Mouse (Mus musculus) MEL (cell line): Measurements from ENCODE around the gene Med27. TPM values are rescaled to one million over a fixed set of nuclear protein-coding genes. Genes with fewer than 3 reads are reported as not detected.

Source experiments
- DNase-seq: peaks from one replicate; pipeline ENCODE4 v3.0.0; 2011; ENCODE audit warnings: low read depth, low spot score
- H3K27ac ChIP-seq: 2 replicates; pipeline ENCODE4 v1.5.1; 2012; ENCODE audit warnings: low read depth, mild to moderate bottlenecking, control low read depth, low read length, moderate library complexity; ENCODE audit not compliant: control insufficient read depth
- H3K27me3 ChIP-seq, 2 experiments: fragments of 150-350 bp in 1 of 2; sonication (generic) in 1 of 2; 2 replicates each; pipeline ENCODE4 v1.6.1; 2012; ENCODE audit warnings: low read length in 2 of 2, mild to moderate bottlenecking in 2 of 2, improper control_type of control experiment in 1 of 2, moderate library complexity in 1 of 2; ENCODE audit not compliant: insufficient read depth in 2 of 2, control insufficient read depth in 1 of 2
- H3K36me3 ChIP-seq, 2 experiments: 2 replicates each; pipeline ENCODE4 v1.6.1; 2012 to 2014; ENCODE audit warnings: low read length in 2 of 2, improper control_type of control experiment in 1 of 2, inconsistent platforms in 1 of 2, mild to moderate bottlenecking in 1 of 2; ENCODE audit not compliant: insufficient read depth in 2 of 2, control insufficient read depth in 1 of 2
- H3K4me1 ChIP-seq, 2 experiments: fragments of 150-350 bp in 1 of 2; sonication (generic) in 1 of 2; 2 replicates each; pipeline ENCODE4 v1.6.1; 2012; ENCODE audit warnings: low read length in 2 of 2, improper control_type of control experiment in 1 of 2, mild to moderate bottlenecking in 1 of 2; ENCODE audit not compliant: insufficient read depth in 2 of 2, control insufficient read depth in 1 of 2
- H3K4me3 ChIP-seq, 2 experiments: fragments of 150-350 bp in 1 of 2; sonication (generic) in 1 of 2; 2 replicates each; pipeline ENCODE4 v1.5.1; 2012; ENCODE audit warnings: low read depth in 2 of 2, low read length in 2 of 2, mild to moderate bottlenecking in 2 of 2, moderate library complexity in 2 of 2, control low read depth in 1 of 2, improper control_type of control experiment in 1 of 2; ENCODE audit not compliant: control insufficient read depth in 1 of 2, insufficient read depth in 1 of 2
- H3K79me2 ChIP-seq: 2 replicates; pipeline ENCODE4 v1.6.1; 2012; ENCODE audit warnings: mild to moderate bottlenecking, low read length, moderate library complexity; ENCODE audit not compliant: control insufficient read depth, poor library complexity, insufficient read depth
- H3K9ac ChIP-seq: 2 replicates; pipeline ENCODE4 v1.6.1; 2012; ENCODE audit warnings: low read depth, mild to moderate bottlenecking, control low read depth, low read length, moderate library complexity; ENCODE audit not compliant: control insufficient read depth, poor library complexity, severe bottlenecking
- H3K9me3 ChIP-seq: fragments of 150-350 bp; sonication (generic); replicated peaks from 2 replicates; pipeline ENCODE4 v1.6.1; 2012; ENCODE audit warnings: mild to moderate bottlenecking, low read length, improper control_type of control experiment, moderate library complexity; ENCODE audit not compliant: insufficient read depth
- CTCF ChIP-seq, 3 experiments: IDR thresholded peaks in 2 of 3; conservative IDR thresholded peaks in 1 of 3; 2 replicates each; pipeline ENCODE4 v1.5.1; 2011 to 2012; ENCODE audit warnings: low read length in 3 of 3, low read depth in 2 of 3, mild to moderate bottlenecking in 2 of 3, improper control_type of control experiment in 1 of 3, inconsistent platforms in 1 of 3, mixed read lengths in 1 of 3, moderate library complexity in 1 of 3; ENCODE audit not compliant: control insufficient read depth in 1 of 3, insufficient read depth in 1 of 3, poor library complexity in 1 of 3, severe bottlenecking in 1 of 3
- ELF1 ChIP-seq: IDR thresholded peaks from 2 replicates; pipeline ENCODE4 v1.6.1; 2014; ENCODE audit warnings: low read depth, mild to moderate bottlenecking, inconsistent platforms, low read length, improper control_type of control experiment, moderate library complexity
- ETS1 ChIP-seq: IDR thresholded peaks from 2 replicates; pipeline ENCODE4 v1.6.1; 2012; ENCODE audit warnings: low read depth, mild to moderate bottlenecking, inconsistent platforms, low read length, improper control_type of control experiment, moderate library complexity
- GABPA ChIP-seq: IDR thresholded peaks from 2 replicates; pipeline ENCODE4 v1.6.1; 2012; ENCODE audit warnings: low read depth, mild to moderate bottlenecking, inconsistent platforms, low read length, improper control_type of control experiment, moderate library complexity
- HCFC1 ChIP-seq: IDR thresholded peaks from 2 replicates; pipeline ENCODE4 v1.6.1; 2012; ENCODE audit warnings: low read depth, mild to moderate bottlenecking, inconsistent platforms, low read length, improper control_type of control experiment, moderate library complexity
- JUND ChIP-seq: IDR thresholded peaks from 2 replicates; pipeline ENCODE4 v1.6.1; 2011; ENCODE audit warnings: low read depth, mild to moderate bottlenecking, improper control_type of control experiment, low read length
- MAFK ChIP-seq: IDR thresholded peaks from 2 replicates; pipeline ENCODE4 v1.6.1; 2011; ENCODE audit warnings: low read depth, mild to moderate bottlenecking, low read length, improper control_type of control experiment, borderline replicate concordance
- MEF2A ChIP-seq: IDR thresholded peaks from 2 replicates; pipeline ENCODE4 v1.6.1; 2014; ENCODE audit warnings: low read depth, mild to moderate bottlenecking, inconsistent platforms, low read length, improper control_type of control experiment; ENCODE audit not compliant: poor library complexity, insufficient replicate concordance, severe bottlenecking; ENCODE audit errors: extremely low read depth
- MYB ChIP-seq: IDR thresholded peaks from 2 replicates; pipeline ENCODE4 v1.6.1; 2011; ENCODE audit warnings: mild to moderate bottlenecking, low read depth, low read length, improper control_type of control experiment
- MYC ChIP-seq: IDR thresholded peaks from 2 replicates; pipeline ENCODE4 v1.6.1; 2011; ENCODE audit warnings: low read depth, mild to moderate bottlenecking, low read length, improper control_type of control experiment, moderate library complexity
- NELFE ChIP-seq: IDR thresholded peaks from 2 replicates; pipeline ENCODE4 v1.6.1; 2011; ENCODE audit warnings: low read depth, low read length, improper control_type of control experiment
- NRF1 ChIP-seq: IDR thresholded peaks from 2 replicates; pipeline ENCODE4 v1.6.1; 2014; ENCODE audit warnings: low read depth, mild to moderate bottlenecking, inconsistent platforms, low read length, improper control_type of control experiment, moderate library complexity; ENCODE audit not compliant: poor library complexity, insufficient read depth, severe bottlenecking
- POLR2AphosphoS2 ChIP-seq: IDR thresholded peaks from 2 replicates; pipeline ENCODE4 v1.6.1; 2011; ENCODE audit warnings: low read length, improper control_type of control experiment
- POLR2AphosphoS5 ChIP-seq: IDR thresholded peaks from 2 replicates; pipeline ENCODE4 v1.6.1; 2012; ENCODE audit warnings: low read depth, borderline replicate concordance, mild to moderate bottlenecking, inconsistent platforms, low read length, moderate library complexity, mixed read lengths
- TAL1 ChIP-seq: IDR thresholded peaks from 2 replicates; pipeline ENCODE4 v1.6.1; 2012; ENCODE audit warnings: mild to moderate bottlenecking, inconsistent platforms, low read length, moderate library complexity, mixed read lengths
- TCF12 ChIP-seq: IDR thresholded peaks from 2 replicates; pipeline ENCODE4 v1.6.1; 2014; ENCODE audit warnings: low read depth, mild to moderate bottlenecking, inconsistent platforms, low read length, improper control_type of control experiment, moderate library complexity
- UBTF ChIP-seq: IDR thresholded peaks from 2 replicates; pipeline ENCODE4 v1.6.1; 2012; ENCODE audit warnings: low read depth, mild to moderate bottlenecking, inconsistent platforms, low read length, improper control_type of control experiment, moderate library complexity, borderline replicate concordance; ENCODE audit not compliant: insufficient read depth
- USF1 ChIP-seq: IDR thresholded peaks from 2 replicates; pipeline ENCODE4 v1.6.1; 2014; ENCODE audit warnings: low read depth, mild to moderate bottlenecking, inconsistent platforms, low read length, improper control_type of control experiment, moderate library complexity
- ZKSCAN1 ChIP-seq: IDR thresholded peaks from 2 replicates; pipeline ENCODE4 v1.6.1; 2012; ENCODE audit warnings: low read depth, mild to moderate bottlenecking, inconsistent platforms, low read length, improper control_type of control experiment, moderate library complexity
- ZMIZ1 ChIP-seq: IDR thresholded peaks from 2 replicates; pipeline ENCODE4 v1.6.1; 2012; ENCODE audit warnings: low read depth, mild to moderate bottlenecking, inconsistent platforms, low read length, improper control_type of control experiment, moderate library complexity
- polyA plus RNA-seq, 2 experiments: library from polyadenylated mRNA; stranded (reverse) in 1 of 2; unstranded in 1 of 2; fragments of >175 nt in 1 of 2; fragments of >200 nt in 1 of 2; gene quantifications; 2 replicates each; pipeline versions ENCODE4 v1.2.1 to v1.2.4; 2012; ENCODE audit warnings: low replicate concordance in 2 of 2, low read depth in 1 of 2; ENCODE audit not compliant: insufficient read length in 2 of 2, insufficient read depth in 1 of 2, missing spikeins in 1 of 2
- total RNA-seq: library from RNA; depleted of rRNA; stranded (reverse); fragments of 300-350 nt; gene quantifications from 2 replicates; pipeline ENCODE4 v1.2.3, GENCODE M21; 2012

Gene Med27
- total and polyA plus RNA-seq, 3 experiments, result 46.3 to 46.9 TPM; not detected in 1

DNA sequence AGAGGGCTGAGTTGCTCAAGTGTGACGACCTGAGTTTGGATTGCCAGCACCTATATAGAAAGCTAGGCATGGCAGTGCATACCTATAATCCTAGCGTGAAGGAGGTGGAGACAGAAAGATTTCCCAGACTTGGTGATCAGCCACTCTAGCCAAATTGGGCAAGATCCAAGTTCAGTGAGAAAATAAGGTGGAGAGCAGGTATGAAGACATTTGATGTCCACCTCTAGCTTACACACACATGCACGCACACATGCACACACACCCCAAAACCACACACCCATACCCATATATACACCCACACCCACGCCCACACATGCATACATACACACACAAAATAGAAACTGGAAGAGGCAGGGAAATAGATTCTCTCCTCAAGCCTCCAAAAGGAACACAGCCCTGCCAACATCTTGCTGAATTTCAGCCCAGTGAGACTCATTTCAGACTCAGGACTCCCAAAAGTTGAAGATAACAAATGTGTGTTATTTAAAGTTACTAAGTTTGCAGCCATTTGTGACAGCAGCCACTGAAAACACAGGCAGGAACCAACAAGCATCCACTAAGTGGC is 28.6 kb upstream of the Med27 start:
- no peaks in the 10 kb centered on the region; a peak in 1 of 4 replicates for H3K27me3 ChIP-seq
- H3K9me3 ChIP-seq, result no peaks in the 10 kb centered on the region
- H3K4me1 ChIP-seq, result no peaks in the 10 kb centered on the region
- no peaks in the 10 kb centered on the region for H3K36me3 ChIP-seq
- no peak overlapping the region for H3K27ac ChIP-seq
- TF ChIP-seq NRF1, result no peak
- no peak for TF ChIP-seq POLR2AphosphoS2
- TF ChIP-seq ZKSCAN1, result no peak
- no peak for TF ChIP-seq HCFC1
- TF ChIP-seq MYC, result no peak
- TF ChIP-seq ZMIZ1, result no peak
- no peak for TF ChIP-seq POLR2AphosphoS5
- no peak for TF ChIP-seq TCF12
- TF ChIP-seq TAL1, result no peak
- no peak for TF ChIP-seq ETS1
- TF ChIP-seq UBTF, result no peak
- TF ChIP-seq ELF1, result no peak
- H3K4me3 ChIP-seq, result no peak overlapping the region
- DNase-seq, result no peak
- no peak overlapping the region for H3K9ac ChIP-seq
- H3K79me2 ChIP-seq, result no peaks in the 10 kb centered on the region

DNA sequence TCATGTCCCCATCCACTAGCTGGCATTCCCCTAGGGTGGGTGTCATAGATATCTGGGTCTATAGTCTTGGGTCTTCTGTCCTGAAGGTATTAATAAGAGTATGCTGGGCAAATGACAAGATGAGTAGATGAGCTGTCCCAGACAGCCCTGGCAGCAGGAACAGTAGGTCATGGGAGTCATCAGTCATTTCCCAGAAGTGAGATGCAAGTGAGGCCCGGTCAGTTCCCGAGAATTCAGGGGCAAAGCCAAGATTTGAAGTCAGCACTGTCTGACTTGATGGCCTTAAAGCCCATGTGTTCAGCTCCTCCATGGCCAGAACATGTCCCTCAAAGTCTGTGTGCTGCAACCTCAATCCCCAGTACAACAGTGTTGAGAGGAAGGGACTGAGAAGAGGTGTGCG is 28.0 kb upstream of the Med27 start:
- Histone ChIP-seq H3K27ac (no peak overlapping the region), H3K4me1 (no peaks in the 10 kb centered on the region)
- no peak for DNase-seq

More for the DNA sequence above, 28.0 kb upstream of the Med27 start:
- H3K79me2 ChIP-seq, result no peaks in the 10 kb centered on the region
- H3K9me3 ChIP-seq, result no peaks in the 10 kb centered on the region
- no peak for TF ChIP-seq MEF2A
- no peak for TF ChIP-seq MAFK
- no peak for TF ChIP-seq NELFE
- no peak for TF ChIP-seq USF1
- no peak for TF ChIP-seq NRF1
- no peak for TF ChIP-seq MYB
- TF ChIP-seq MYC, result no peak
- TF ChIP-seq CTCF (IDR thresholded peaks at IDR 0.05 in 2 of 3, conservative IDR thresholded peaks at IDR 0.05 in 1 of 3; ENCODE audit: control insufficient read depth in 1 of 3, insufficient read depth in 1 of 3, low read depth in 2 of 3, low read length in 3 of 3, poor library complexity in 1 of 3, severe bottlenecking in 1 of 3), result no peak
- TF ChIP-seq JUND, result no peak
- TF ChIP-seq GABPA, result no peak
- no peak for TF ChIP-seq POLR2AphosphoS5
- TF ChIP-seq POLR2AphosphoS2, result no peak
- no peak overlapping the region for H3K4me3 ChIP-seq
- H3K9ac ChIP-seq, result no peak overlapping the region
- no peaks in the 10 kb centered on the region for H3K27me3 ChIP-seq
- H3K36me3 ChIP-seq, result no peaks in the 10 kb centered on the region
